Mouse (Mus musculus): ENCODE data around the gene Cdk18.

- no peak for TF ChIP-seq CTCF (IDR thresholded peaks at IDR 0.05; ENCODE audit: low read depth, low read length)
- TF ChIP-seq EP300 (IDR thresholded peaks at IDR 0.05; ENCODE audit: insufficient read depth, low read depth, low read length) = no peak
These were observed 63.9 kb downstream of the Cdk18 start for GRCm38 (mm10) chr1:132075576-132075975.

All from ES-Bruce4 (cell line).